Comparison of ENCODE assay signal across 11 mouse cellular contexts in the genomic region with DNA sequence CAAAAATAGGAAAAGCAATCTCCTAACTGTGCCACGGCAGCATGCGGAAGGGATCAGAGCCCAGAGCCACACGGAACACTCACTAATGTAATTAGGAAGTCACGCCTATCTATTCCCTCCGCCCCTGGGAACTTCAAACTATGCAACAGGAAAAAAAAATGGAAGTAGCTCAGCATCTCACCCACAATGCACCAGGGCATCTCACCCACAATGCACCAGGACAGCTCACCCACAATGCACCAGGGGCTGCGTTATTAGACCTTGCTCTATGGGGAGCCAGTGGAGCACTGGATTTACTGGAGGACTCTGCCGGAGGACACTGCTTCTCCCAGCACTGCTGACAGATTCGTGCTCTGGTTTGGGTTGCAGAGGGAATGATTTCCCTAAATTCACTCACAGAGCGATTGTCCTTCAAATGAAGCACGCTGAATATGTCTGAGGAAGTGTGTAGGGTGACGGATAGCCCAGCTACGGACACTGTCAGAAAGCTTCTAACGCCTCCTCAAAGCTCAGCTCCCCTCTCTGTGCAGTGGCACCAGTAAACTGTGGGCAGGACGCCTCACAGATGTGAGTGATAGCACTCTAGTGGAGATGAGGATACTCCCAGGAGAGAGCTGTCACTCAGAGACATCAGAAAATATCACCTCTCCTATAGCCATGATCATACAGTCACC. TPM values are rescaled to one million over a fixed set of nuclear protein-coding genes. Genes with fewer than 3 reads are reported as not detected.
DNase-seq lines count a peak whose midpoint lies in the region; ATAC-seq lines count a peak whose summit lies in the region.
"Had no signal": no experiment of that assay in that cellular context is flagged by ENCODE, and none has a peak within 500 bp of the region (broad histone marks: within the 10 kb centered on the region; RNA-seq: fewer than 3 reads in every experiment).

No protein-coding gene starts in this region.

- peaks cover 9% of the 10 kb centered on the region; the same call in 1 of the 2 replicates for H3K4me1 ChIP-seq in forebrain, embryonic 12.5 days
- H3K4me1 ChIP-seq in forebrain, embryonic 15.5 days = peaks cover 7% of the 10 kb centered on the region
- peaks cover 10% of the 10 kb centered on the region for H3K4me1 ChIP-seq in lung, embryonic 15.5 days

- H3K36me3 ChIP-seq in forebrain, embryonic 12.5 days (replicated peaks) = no peaks in the 10 kb centered on the region
- H3K36me3 ChIP-seq in forebrain, embryonic 15.5 days = no peaks in the 10 kb centered on the region
- no peaks in the 10 kb centered on the region for H3K36me3 ChIP-seq in lung, embryonic 15.5 days
- H3K36me3 ChIP-seq: heart, embryonic 12.5 days had no signal

- peak; percentile 32 for DNase-seq in retina, postnatal 1 day
- DNase-seq in retina, embryonic 14.5 days (ENCODE audit: low spot score) = no peak
- no peak for DNase-seq in T-cell, adult 2 months (ENCODE audit: low spot score)
- no peak for DNase-seq in B cell, adult 2 months
- DNase-seq: thymus, adult 2 months had no signal

- H3K27me3 ChIP-seq in forebrain, embryonic 12.5 days = no peaks in the 10 kb centered on the region
- H3K27me3 ChIP-seq in forebrain, embryonic 15.5 days = no peaks in the 10 kb centered on the region
- H3K27me3 ChIP-seq in lung, embryonic 15.5 days = no peaks in the 10 kb centered on the region
- H3K27me3 ChIP-seq: CH12.LX; heart, embryonic 12.5 days had no signal

- 87% methylated on average over 14 of the region's 14 CpGs for WGBS in forebrain, embryonic 12.5 days
- WGBS in forebrain, embryonic 15.5 days = 80% methylated on average over 14 of the region's 14 CpGs
- WGBS in lung, embryonic 15.5 days = 52% methylated on average over 14 of the region's 14 CpGs

- no peak overlapping the region for H3K4me3 ChIP-seq in forebrain, embryonic 12.5 days (replicated peaks)
- no peak overlapping the region for H3K4me3 ChIP-seq in forebrain, embryonic 15.5 days
- no peak overlapping the region for H3K4me3 ChIP-seq in lung, embryonic 15.5 days
- H3K4me3 ChIP-seq: heart, embryonic 12.5 days had no signal

- no peak overlapping the region for H3K27ac ChIP-seq in forebrain, embryonic 12.5 days
- H3K27ac ChIP-seq in forebrain, embryonic 15.5 days (replicated peaks) = no peak overlapping the region
- H3K27ac ChIP-seq in lung, embryonic 15.5 days = peak overlapping the region; percentile 26; the same call in 1 of the 2 replicates
- H3K27ac ChIP-seq: liver, embryonic 14.5 days had no signal

- no peak overlapping the region for H3K4me2 ChIP-seq in forebrain, embryonic 12.5 days
- H3K4me2 ChIP-seq in forebrain, embryonic 15.5 days (replicated peaks) = no peak overlapping the region
- no peak overlapping the region for H3K4me2 ChIP-seq in lung, embryonic 15.5 days
- H3K4me2 ChIP-seq: heart, embryonic 12.5 days had no signal

- H3K9me3 ChIP-seq in forebrain, embryonic 12.5 days = 0 out of 2 replicates have a peak, but pooled peaks cover 3% of the 10 kb centered on the region
- 0 out of 2 replicates have a peak, but pooled peaks cover 8% of the 10 kb centered on the region for H3K9me3 ChIP-seq in forebrain, embryonic 15.5 days
- no peaks in the 10 kb centered on the region for H3K9me3 ChIP-seq in lung, embryonic 15.5 days
- H3K9me3 ChIP-seq: heart, embryonic 12.5 days had no signal

- H3K9ac ChIP-seq in forebrain, embryonic 12.5 days = no peak overlapping the region
- H3K9ac ChIP-seq in forebrain, embryonic 15.5 days (replicated peaks) = no peak overlapping the region
- no peak overlapping the region for H3K9ac ChIP-seq in lung, embryonic 15.5 days
- H3K9ac ChIP-seq: heart, embryonic 12.5 days; liver, embryonic 14.5 days had no signal

- 0 out of 2 replicates have a peak, but pooled peaks have one; percentile 6 for ATAC-seq in forebrain, embryonic 12.5 days (ENCODE audit: low FRiP score)
- ATAC-seq in forebrain, embryonic 15.5 days (replicated peaks) = no peak
- ATAC-seq in lung, embryonic 15.5 days (ENCODE audit: borderline replicate concordance, extremely low read depth, low FRiP score, low TSS enrichment) = peak; percentile 67

RNA-seq across cellular contexts. Expression of gene Mbnl2, which starts 51.8 kb away (rescaled TPM):
- 29.4 and 32.5 TPM in 2 replicates for polyA plus RNA-seq in forebrain, embryonic 12.5 days (2016; fragmentation: Nextera tagmentation; extraction: Ambion mirVana)
- 22.2 TPM in 2 replicates for polyA plus RNA-seq in forebrain, embryonic 15.5 days (2015; fragmentation: Nextera tagmentation; extraction: Ambion mirVana)
- 130 and 141 TPM in 2 replicates for polyA plus RNA-seq in lung, embryonic 15.5 days (2015; fragmentation: Nextera tagmentation; extraction: Ambion mirVana)
